Mouse (Mus musculus) heart, embryonic 11.5 days (tissue): ENCODE measurements at regions not wholly inside any gene's neighbourhood (a gene's known extent, or its start where the extent isn't known, plus 50 kb on each side); places are given as distances from the start of the nearest gene placed in this dataset.

Source experiments
- ATAC-seq: fragments of 200-750 bp; cut with Nextera tagmentation; replicated peaks from 2 replicates; pipeline ENCODE4 v1.8.0; 2017; ENCODE audit warnings: moderate library complexity; ENCODE audit not compliant: insufficient number of reproducible peaks, low FRiP score, low TSS enrichment
- H3K27ac ChIP-seq: fragments of 300-500 bp; sonication (generic); 2 replicates; pipeline ENCODE4 v1.5.1; 2014; ENCODE audit warnings: mild to moderate bottlenecking, low read depth, low read length
- H3K27me3 ChIP-seq: fragments of 300-500 bp; sonication (generic); 2 replicates; pipeline ENCODE4 v1.6.1; 2014; ENCODE audit warnings: mild to moderate bottlenecking, low read length, mixed read lengths; ENCODE audit not compliant: control insufficient read depth, insufficient read depth
- H3K36me3 ChIP-seq: fragments of 300-500 bp; sonication (generic); 2 replicates; pipeline ENCODE4 v1.6.1; 2014; ENCODE audit warnings: mild to moderate bottlenecking, low read length, moderate library complexity, mixed read lengths; ENCODE audit not compliant: control insufficient read depth, insufficient read depth
- H3K4me1 ChIP-seq: fragments of 300-500 bp; sonication (generic); 2 replicates; pipeline ENCODE4 v1.6.1; 2014; ENCODE audit warnings: low read length; ENCODE audit not compliant: control insufficient read depth, insufficient read depth
- H3K4me2 ChIP-seq: fragments of 300-500 bp; sonication (generic); 2 replicates; pipeline ENCODE4 v1.6.1; 2014; ENCODE audit warnings: mild to moderate bottlenecking, moderate library complexity
- H3K4me3 ChIP-seq: fragments of 300-500 bp; sonication (generic); 2 replicates; pipeline ENCODE4 v1.5.1; 2014; ENCODE audit warnings: low read depth, low read length
- H3K9ac ChIP-seq: fragments of 300-500 bp; sonication (generic); 2 replicates; pipeline ENCODE4 v1.6.1; 2014; ENCODE audit warnings: mild to moderate bottlenecking, low read depth, low read length, moderate library complexity
- H3K9me3 ChIP-seq: fragments of 300-500 bp; sonication (generic); replicated peaks from 2 replicates; pipeline ENCODE4 v1.6.1; 2016; ENCODE audit warnings: low read length; ENCODE audit not compliant: control insufficient read depth
- WGBS: fragments of 180-500 bp; shearing (Covaris S2); extraction: QIAGEN DNeasy Blood & Tissue Kit; methylation state at CpG from one replicate; pipeline ENCODE4 v1.1.7; 2014; ENCODE audit not compliant: insufficient replicate concordance; 5-methylcytosine and 5-hydroxymethylcytosine counted together

DNA sequence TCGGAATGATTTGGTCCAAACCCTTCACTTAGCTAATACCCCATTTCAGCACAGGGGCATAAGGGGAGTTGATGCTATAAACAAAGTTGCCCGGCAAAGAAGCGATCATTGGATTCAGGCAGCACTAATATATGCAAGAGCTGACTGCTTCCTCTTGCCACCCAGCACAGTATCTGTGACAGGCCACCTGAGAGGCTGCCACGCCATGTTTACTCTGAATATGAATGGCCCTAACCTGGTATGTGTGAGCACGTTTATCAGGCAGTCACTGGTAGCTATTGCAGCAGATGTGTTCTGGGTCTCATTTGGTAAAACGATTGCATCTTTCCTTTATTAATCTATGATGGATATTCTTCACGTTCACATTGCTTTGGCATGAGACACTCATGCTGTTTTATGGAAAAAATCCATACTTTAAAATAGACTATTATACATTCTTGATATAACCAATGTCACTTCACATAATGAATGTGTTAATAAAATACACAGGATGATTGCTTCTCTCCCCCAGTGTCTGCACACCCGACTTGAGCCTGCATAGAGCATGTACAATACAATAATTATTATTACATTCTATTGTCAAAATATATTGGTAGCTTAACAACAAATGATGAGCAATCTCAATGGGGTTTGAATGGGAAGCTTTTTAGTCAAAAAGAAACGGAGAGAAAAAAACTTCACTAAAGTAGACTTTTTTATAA lies 375.2 kb downstream of the Adgrl2 start:
- Histone ChIP-seq H3K27me3 (no peaks in the 10 kb centered on the region), H3K27ac (no peak overlapping the region), H3K4me2 (no peak overlapping the region), H3K4me1 (no peaks in the 10 kb centered on the region), H3K9ac (no peak overlapping the region), H3K36me3 (no peaks in the 10 kb centered on the region), H3K4me3 (no peak overlapping the region), H3K9me3 (no peaks in the 10 kb centered on the region; the same call in 1 of the 2 replicates)
- no peak for ATAC-seq
- WGBS = 77% methylated on average over 9 of the region's 9 CpGs

DNA sequence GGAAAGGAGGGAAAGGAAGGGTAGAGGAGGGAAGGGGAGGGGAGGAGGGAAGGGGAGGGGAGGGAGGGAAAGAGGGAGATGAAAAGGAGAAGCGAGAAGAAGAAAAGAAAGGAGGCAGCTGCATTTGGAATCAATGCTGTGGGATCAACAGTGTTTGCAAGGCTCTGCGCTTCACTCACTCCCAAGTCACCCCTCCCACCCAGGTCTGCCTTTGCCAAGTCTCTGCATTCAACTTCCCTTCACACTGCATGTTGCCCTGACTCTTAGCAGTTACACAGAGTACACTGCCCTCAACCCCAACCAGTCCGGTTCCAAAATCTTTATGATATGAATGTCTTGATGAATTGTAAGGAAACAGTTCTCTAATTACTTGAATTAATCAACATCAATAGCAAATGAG lies 376.9 kb downstream of the Adgrl2 start:
- Histone ChIP-seq H3K4me3 (no peak overlapping the region), H3K9me3 (no peaks in the 10 kb centered on the region; the same call in 1 of the 2 replicates), H3K9ac (no peak overlapping the region), H3K27ac (no peak overlapping the region), H3K36me3 (no peaks in the 10 kb centered on the region), H3K4me1 (no peaks in the 10 kb centered on the region), H3K27me3 (no peaks in the 10 kb centered on the region), H3K4me2 (no peak overlapping the region)
- ATAC-seq = no peak
- 69% methylated on average over 3 of the region's 3 CpGs for whole genome bisulfite sequencing

DNA sequence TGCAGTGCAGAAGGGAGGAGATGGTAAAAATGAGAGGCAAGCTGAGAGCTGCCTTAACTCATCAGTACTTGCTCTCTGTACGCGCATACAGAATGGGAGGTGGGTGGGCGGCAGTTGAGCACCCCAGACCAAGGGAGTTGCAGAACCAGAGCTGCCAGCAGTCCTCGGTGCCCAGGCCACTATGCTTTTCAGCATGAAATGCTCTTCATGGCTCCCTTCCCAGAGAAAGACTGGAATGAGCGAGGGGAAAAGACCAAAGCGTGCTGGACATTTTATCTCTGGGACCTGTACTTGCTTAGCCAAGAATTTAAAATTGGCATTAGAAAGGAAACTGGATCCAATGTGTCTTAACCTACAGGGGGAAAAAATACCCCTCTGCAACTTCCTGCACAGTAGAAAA lies 387.1 kb downstream of the Adgrl2 start:
- Histone ChIP-seq H3K9ac (no peak overlapping the region), H3K4me1 (no peaks in the 10 kb centered on the region)
- WGBS = 86% methylated on average over 6 of the region's 6 CpGs

DNA sequence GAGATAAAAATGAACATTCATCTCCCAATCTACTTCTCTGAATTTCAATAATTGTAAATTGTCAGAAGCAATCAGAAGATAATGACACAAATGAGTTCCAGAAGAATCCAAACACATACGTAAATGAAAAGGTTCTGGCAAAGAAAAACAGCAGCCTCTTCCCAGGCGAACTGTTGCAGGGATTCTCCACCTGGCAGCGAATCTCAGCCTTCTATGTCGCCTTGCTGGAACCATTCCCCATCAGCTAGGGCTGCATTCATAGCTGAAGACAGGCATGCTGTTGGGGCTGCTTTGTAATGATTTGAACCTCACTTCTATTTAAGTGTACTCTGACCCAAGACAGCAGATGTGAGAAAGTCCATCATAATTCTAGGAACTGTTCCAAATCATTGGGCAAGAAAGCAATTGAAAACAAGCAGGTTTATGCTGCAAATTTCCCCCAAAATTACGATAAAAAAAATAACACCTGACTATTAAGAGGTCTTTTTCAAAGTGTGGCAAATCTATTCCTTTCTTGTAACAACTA lies 387.6 kb downstream of the Adgrl2 start:
- ATAC-seq = no peak

More for the DNA sequence above, 387.1 kb downstream of the Adgrl2 start:
- Histone ChIP-seq H3K27ac (no peak overlapping the region), H3K36me3 (no peaks in the 10 kb centered on the region), H3K4me3 (no peak overlapping the region), H3K27me3 (no peaks in the 10 kb centered on the region), H3K4me2 (no peak overlapping the region), H3K9me3 (no peaks in the 10 kb centered on the region)
- ATAC-seq = no peak

DNA sequence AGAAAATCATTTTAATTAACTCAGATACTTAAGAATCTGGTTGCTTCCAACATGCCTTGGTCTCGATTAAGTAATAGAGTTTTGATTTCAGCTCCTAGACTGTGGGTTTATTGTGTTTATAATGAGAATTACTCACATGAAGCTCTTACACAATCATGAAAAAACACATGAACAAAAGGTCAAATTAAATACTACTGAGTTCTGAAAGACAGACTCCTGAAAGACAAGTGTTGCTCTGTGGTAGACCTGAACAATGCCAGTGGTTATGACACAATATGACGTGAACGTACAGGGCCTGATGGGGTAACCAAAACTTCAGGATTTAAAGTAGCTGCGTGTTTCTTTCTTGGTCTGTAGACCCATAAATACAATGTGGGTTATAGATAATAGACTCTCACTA lies 394.8 kb downstream of the Adgrl2 start:
- no peak for ATAC-seq
- no peaks in the 10 kb centered on the region for H3K4me1 ChIP-seq
- no peak overlapping the region for H3K4me3 ChIP-seq
- 84% methylated on average over 4 of the region's 4 CpGs for WGBS
- no peaks in the 10 kb centered on the region for H3K27me3 ChIP-seq
- no peak overlapping the region for H3K4me2 ChIP-seq
- H3K27ac ChIP-seq = no peak overlapping the region
- H3K9ac ChIP-seq = no peak overlapping the region
- H3K9me3 ChIP-seq = no peaks in the 10 kb centered on the region
- H3K36me3 ChIP-seq = no peaks in the 10 kb centered on the region

More for the DNA sequence above, 387.6 kb downstream of the Adgrl2 start:
- no peak overlapping the region for H3K4me3 ChIP-seq
- H3K9ac ChIP-seq = no peak overlapping the region
- H3K27ac ChIP-seq = no peak overlapping the region
- no peaks in the 10 kb centered on the region for H3K36me3 ChIP-seq
- H3K4me2 ChIP-seq = no peak overlapping the region
- WGBS = 78% methylated on average over 5 of the region's 5 CpGs
- H3K27me3 ChIP-seq = no peaks in the 10 kb centered on the region
- no peaks in the 10 kb centered on the region for H3K4me1 ChIP-seq
- H3K9me3 ChIP-seq = no peaks in the 10 kb centered on the region

DNA sequence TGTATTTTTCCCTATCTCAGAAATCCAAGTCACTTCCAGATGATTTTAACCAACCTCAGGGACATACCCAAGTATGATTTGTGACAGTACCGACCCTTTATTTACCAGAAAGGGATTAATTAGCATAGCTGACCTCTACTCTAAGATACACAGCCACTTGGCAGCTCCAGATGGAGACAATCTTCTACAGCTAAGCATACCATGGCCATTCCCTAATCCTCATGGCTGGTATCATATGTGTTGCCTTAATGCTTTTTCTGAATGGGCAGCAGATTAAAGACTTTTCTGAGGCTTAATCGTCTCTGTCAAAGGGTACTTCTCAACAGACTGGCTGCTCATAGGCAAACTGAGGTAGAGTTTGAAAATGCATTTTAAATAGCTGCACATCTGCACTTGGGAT lies 400.8 kb downstream of the Adgrl2 start:
- Histone ChIP-seq H3K27ac (no peak overlapping the region), H3K4me1 (no peaks in the 10 kb centered on the region), H3K36me3 (no peaks in the 10 kb centered on the region), H3K9ac (no peak overlapping the region), H3K4me3 (no peak overlapping the region), H3K4me2 (no peak overlapping the region), H3K9me3 (no peaks in the 10 kb centered on the region), H3K27me3 (no peaks in the 10 kb centered on the region)
- ATAC-seq = no peak
- WGBS = 61% methylated on average over 2 of the region's 2 CpGs

DNA sequence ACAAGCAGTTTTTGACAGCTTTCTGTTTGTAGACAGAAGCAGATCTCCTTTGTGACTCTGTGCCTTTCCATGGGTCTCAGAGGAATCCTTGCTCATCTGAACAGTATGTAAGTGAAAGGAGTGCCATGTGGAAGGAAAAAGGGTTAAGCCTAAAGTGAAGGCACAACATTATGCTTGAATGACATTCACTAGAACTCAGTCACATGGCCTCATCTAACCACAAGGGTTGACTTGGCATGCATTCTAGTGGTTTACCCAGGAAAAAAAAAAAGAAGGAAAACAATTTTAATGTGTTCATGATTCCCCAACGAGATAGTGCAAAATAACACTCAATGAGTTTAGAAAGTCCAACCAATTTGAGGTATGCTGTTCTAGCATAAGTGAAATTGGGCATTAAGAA lies 414.6 kb downstream of the Adgrl2 start:
- Histone ChIP-seq H3K36me3 (no peaks in the 10 kb centered on the region), H3K4me3 (no peak overlapping the region), H3K9ac (no peak overlapping the region), H3K27ac (no peak overlapping the region), H3K4me2 (no peak overlapping the region), H3K27me3 (no peaks in the 10 kb centered on the region), H3K4me1 (no peaks in the 10 kb centered on the region), H3K9me3 (no peaks in the 10 kb centered on the region)
- no peak for ATAC-seq
- 62% methylated on average over 1 of the region's 1 CpGs for WGBS

DNA sequence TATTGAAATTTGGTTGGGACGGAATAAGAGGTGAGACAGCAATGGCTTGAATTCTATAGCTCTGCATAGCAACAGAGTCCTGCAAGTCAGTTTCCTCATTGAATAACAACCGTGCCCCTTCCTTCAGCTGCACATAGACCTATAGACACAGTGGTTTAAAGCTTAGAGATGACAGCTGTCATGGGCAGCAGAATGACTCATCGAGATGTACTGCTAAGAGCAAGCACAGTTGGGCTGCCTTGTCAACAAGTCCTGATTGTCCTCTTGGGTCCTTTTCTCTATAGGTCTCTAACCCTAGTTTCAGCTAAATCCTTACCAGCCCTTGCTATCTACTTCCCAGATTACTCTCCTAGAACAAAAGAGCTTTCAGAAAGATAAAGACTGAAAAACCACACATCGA lies 417.9 kb downstream of the Adgrl2 start:
- H3K27me3 ChIP-seq = no peaks in the 10 kb centered on the region
- no peaks in the 10 kb centered on the region for H3K9me3 ChIP-seq
- H3K4me3 ChIP-seq = no peak overlapping the region
- H3K9ac ChIP-seq = no peak overlapping the region
- 70% methylated on average over 4 of the region's 4 CpGs for WGBS
- H3K4me1 ChIP-seq = no peaks in the 10 kb centered on the region
- ATAC-seq = no peak
- H3K4me2 ChIP-seq = no peak overlapping the region
- H3K36me3 ChIP-seq = no peaks in the 10 kb centered on the region
- no peak overlapping the region for H3K27ac ChIP-seq

DNA sequence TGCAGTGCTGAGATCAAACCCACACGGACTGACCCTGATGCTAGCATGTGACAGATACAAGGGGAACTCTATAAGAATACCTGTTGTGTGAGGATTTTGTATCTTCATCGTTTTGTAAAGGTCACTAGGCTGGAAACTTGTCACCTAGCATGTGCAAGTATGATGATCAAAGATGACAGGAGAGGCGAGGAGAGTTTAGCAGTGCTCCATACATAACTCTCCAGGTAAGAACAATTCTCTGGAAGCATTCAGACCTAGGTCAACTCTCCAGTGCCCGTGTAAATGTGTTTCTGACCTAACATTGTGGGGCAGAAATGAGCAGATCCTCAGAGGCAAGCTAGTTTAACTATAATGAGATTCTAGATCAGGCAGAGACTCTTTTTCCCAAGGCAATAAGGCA lies 425.6 kb downstream of the Adgrl2 start:
- ATAC-seq = no peak
- Histone ChIP-seq H3K4me3 (no peak overlapping the region), H3K4me1 (no peaks in the 10 kb centered on the region), H3K4me2 (no peak overlapping the region), H3K9me3 (no peaks in the 10 kb centered on the region), H3K27me3 (no peaks in the 10 kb centered on the region), H3K36me3 (no peaks in the 10 kb centered on the region), H3K27ac (no peak overlapping the region), H3K9ac (no peak overlapping the region)
- WGBS = 70% methylated on average over 4 of the region's 4 CpGs
